In the genomic region with DNA sequence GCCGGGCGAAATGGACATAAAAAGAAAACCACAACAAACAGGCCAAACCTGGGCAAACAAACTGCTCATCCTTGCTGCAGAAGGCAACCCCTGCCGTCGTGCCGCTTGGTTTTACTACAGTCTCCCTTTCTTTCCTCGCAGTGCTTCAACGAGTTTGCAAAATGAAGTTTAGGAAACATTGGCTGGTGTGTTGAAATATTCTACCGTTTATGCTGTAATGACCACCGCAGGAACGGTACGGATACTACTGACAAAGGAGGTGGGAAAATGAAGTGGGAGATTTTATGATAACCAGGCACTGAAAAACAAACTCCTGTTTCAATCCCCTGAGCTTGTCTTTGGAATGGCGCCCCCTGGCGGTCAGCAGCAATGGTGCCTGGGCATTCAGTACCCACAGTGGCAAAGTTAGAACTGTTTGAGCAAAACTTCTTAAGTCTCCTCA, we compare ENCODE assay signal across 8 mouse cellular contexts. TPM values are rescaled to one million over a fixed set of nuclear protein-coding genes. Genes with fewer than 3 reads are reported as not detected.
DNase-seq lines count a peak whose midpoint lies in the region; ATAC-seq and TF ChIP-seq lines count a peak whose summit lies in the region.

A gene (minus strand): TSS at position 170 of the 442 bp plus-strand sequence.

- peak within 1 kb of the TSS; percentile 70 for H3K4me3 ChIP-seq in heart, embryonic 16.5 days (ENCODE audit: low read length)
- peak within 1 kb of the TSS; percentile 73 for H3K4me3 ChIP-seq in liver, postnatal 0 days (ENCODE audit: low read depth, low read length)
- H3K4me3 ChIP-seq in neural tube, embryonic 13.5 days: peak within 1 kb of the TSS; percentile 47
- peak within 1 kb of the TSS; percentile 71 for H3K4me3 ChIP-seq in testis, adult 2 months (ENCODE audit: control insufficient read depth, low read depth, low read length)

- no peaks in the 10 kb centered on the region for H3K36me3 ChIP-seq in heart, embryonic 16.5 days (ENCODE audit: control insufficient read depth, insufficient read depth)
- no peaks in the 10 kb centered on the region for H3K36me3 ChIP-seq in liver, postnatal 0 days (replicated peaks; ENCODE audit: insufficient read depth, low read length)
- H3K36me3 ChIP-seq in neural tube, embryonic 13.5 days: no peaks in the 10 kb centered on the region
- H3K36me3 ChIP-seq in testis, adult 2 months (ENCODE audit: control insufficient read depth, insufficient read depth, low read length): no peaks in the 10 kb centered on the region

- H3K27me3 ChIP-seq in heart, embryonic 16.5 days (ENCODE audit: control insufficient read depth, insufficient read depth, low read length): no peaks in the 10 kb centered on the region; the same call in 1 of the 2 replicates
- H3K27me3 ChIP-seq in liver, postnatal 0 days (ENCODE audit: insufficient read depth, low read length): peaks cover 3% of the 10 kb centered on the region; the same call in 1 of the 2 replicates
- H3K27me3 ChIP-seq in neural tube, embryonic 13.5 days: peaks cover 35% of the 10 kb centered on the region
- no peaks in the 10 kb centered on the region; the same call in 1 of the 2 replicates for H3K27me3 ChIP-seq in testis, adult 2 months (ENCODE audit: control insufficient read depth, insufficient read depth, low read length)

- DNase-seq in CD8-positive naive resting alpha-beta T cell, adult 2 months (ENCODE audit: low read depth in 2 of 2, low spot score in 2 of 2): peak; percentile 77 to 81
- peak; percentile 60 for DNase-seq in c-Kit-negative CD71-positive TER-119-positive erythroid progenitor cells, embryonic 14.5 days (ENCODE audit: low read depth, low spot score)
- DNase-seq in fibroblast of lung, adult 2 months (ENCODE audit: low read depth): peak; percentile 59
- peak; percentile 87 to 91 for DNase-seq in kidney, postnatal 25 days
- DNase-seq in liver, postnatal 0 days: peak; percentile 86

- no peaks in the 10 kb centered on the region; the same call in 1 of the 2 replicates for H3K4me1 ChIP-seq in heart, embryonic 16.5 days (ENCODE audit: control insufficient read depth, insufficient read depth, low read length)
- H3K4me1 ChIP-seq in liver, postnatal 0 days (ENCODE audit: insufficient read depth): peaks cover 14% of the 10 kb centered on the region; the same call in 1 of the 2 replicates
- H3K4me1 ChIP-seq in neural tube, embryonic 13.5 days (replicated peaks): peaks cover 11% of the 10 kb centered on the region
- H3K4me1 ChIP-seq in testis, adult 2 months (ENCODE audit: control insufficient read depth, insufficient read depth, low read length): peaks cover 6% of the 10 kb centered on the region

- H3K27ac ChIP-seq in heart, embryonic 16.5 days (ENCODE audit: low read length): no peak within 1 kb of the TSS
- peak within 1 kb of the TSS; percentile 81 for H3K27ac ChIP-seq in liver, postnatal 0 days (ENCODE audit: low read depth)
- no peak within 1 kb of the TSS for H3K27ac ChIP-seq in neural tube, embryonic 13.5 days (replicated peaks)
- H3K27ac ChIP-seq in testis, adult 2 months (ENCODE audit: control insufficient read depth, insufficient read depth, low read depth, low read length): peak within 1 kb of the TSS; percentile 46

- no peak for TF ChIP-seq EP300 in liver, postnatal 0 days (IDR thresholded peaks at IDR 0.05; ENCODE audit: low read depth)

- peak; percentile 97 for TF ChIP-seq CTCF in liver, postnatal 0 days (IDR thresholded peaks at IDR 0.05; ENCODE audit: low read depth)
- peak; percentile 97 for TF ChIP-seq CTCF in testis, adult 2 months (IDR thresholded peaks at IDR 0.05; ENCODE audit: control insufficient read depth, insufficient read depth, insufficient replicate concordance, low read depth, low read length)

- peak within 1 kb of the TSS; percentile 96 for H3K4me2 ChIP-seq in heart, embryonic 16.5 days (ENCODE audit: low read depth, low read length)
- peak within 1 kb of the TSS; percentile 97 for H3K4me2 ChIP-seq in liver, postnatal 0 days (ENCODE audit: low read depth, low read length)
- H3K4me2 ChIP-seq in neural tube, embryonic 13.5 days: peak within 1 kb of the TSS; percentile 86

- no peaks in the 10 kb centered on the region for H3K9me3 ChIP-seq in heart, embryonic 16.5 days (replicated peaks; ENCODE audit: control insufficient read depth, low read length)
- H3K9me3 ChIP-seq in liver, postnatal 0 days (ENCODE audit: low read length): no peaks in the 10 kb centered on the region
- no peaks in the 10 kb centered on the region for H3K9me3 ChIP-seq in neural tube, embryonic 13.5 days

- WGBS in heart, embryonic 16.5 days: 1% methylated on average over 13 of the region's 13 CpGs
- under 1% methylated on average over 13 of the region's 13 CpGs for WGBS in liver, postnatal 0 days (ENCODE audit: insufficient replicate concordance)
- WGBS in neural tube, embryonic 13.5 days: 2% methylated on average over 13 of the region's 13 CpGs

- peak within 1 kb of the TSS; percentile 67 for H3K9ac ChIP-seq in heart, embryonic 16.5 days (ENCODE audit: low read length)
- peak within 1 kb of the TSS; percentile 65 for H3K9ac ChIP-seq in liver, postnatal 0 days (replicated peaks)
- H3K9ac ChIP-seq in neural tube, embryonic 13.5 days: peak within 1 kb of the TSS; percentile 63

- no peak for TF ChIP-seq POLR2A in testis, adult 2 months (IDR thresholded peaks at IDR 0.05; ENCODE audit: control insufficient read depth, low read depth, low read length)

- peak; percentile 65; the same call in 1 of the 2 replicates for ATAC-seq in heart, embryonic 16.5 days (replicated peaks; ENCODE audit: extremely low read depth, insufficient read depth, low FRiP score)
- peak; percentile 65 for ATAC-seq in liver, postnatal 0 days
- peak; percentile 43; the same call in 1 of the 2 replicates for ATAC-seq in neural tube, embryonic 13.5 days (ENCODE audit: low read depth)

RNA-seq across cellular contexts. Expression of the gene that starts here (rescaled TPM):
- polyA plus RNA-seq in heart, embryonic 16.5 days (2015; fragmentation: Nextera tagmentation; extraction: Ambion mirVana): 0.76 and 0.91 TPM in 2 replicates
- 1.5 and 1.6 TPM in 2 replicates for polyA plus RNA-seq in liver, postnatal 0 days (2015; fragmentation: Nextera tagmentation; extraction: Ambion mirVana)
- polyA plus RNA-seq in neural tube, embryonic 13.5 days (2015; fragmentation: Nextera tagmentation; extraction: Ambion mirVana): 0.71 and 0.73 TPM in 2 replicates
- polyA plus RNA-seq in testis, adult 2 months (2012; rRNA removed): 19.9 and 24.3 TPM in 2 replicates

Comparison
In these comparisons a context has a peak if more than half of its experiments do, and no peak if none do; other contexts are left out.
1. Peak in ATAC-seq, H3K4me3 ChIP-seq, H3K9ac ChIP-seq and H3K4me2 ChIP-seq in heart, embryonic 16.5 days; RNA of the gene not detected or under 1 TPM.
2. Peak in ATAC-seq, H3K4me3 ChIP-seq, H3K9ac ChIP-seq and H3K4me2 ChIP-seq in neural tube, embryonic 13.5 days; RNA of the gene not detected or under 1 TPM.
3. H3K27ac ChIP-seq: peak in liver, postnatal 0 days (single experiment) and testis, adult 2 months (single experiment); none in heart, embryonic 16.5 days (single experiment) and neural tube, embryonic 13.5 days (single experiment).
4. Peak in every context shown above with its lines, with median percentiles within 50 percentile points of each other: DNase-seq, ATAC-seq, H3K4me2 ChIP-seq, H3K4me3 ChIP-seq and H3K9ac ChIP-seq.